Mouse (Mus musculus) MEL (cell line): Measurements from ENCODE around the gene Prr14. TPM values are rescaled to one million over a fixed set of nuclear protein-coding genes. Genes with fewer than 3 reads are reported as not detected.

Source experiments
- DNase-seq: peaks from one replicate; pipeline ENCODE4 v3.0.0; 2011; ENCODE audit warnings: low read depth, low spot score
- H3K27ac ChIP-seq: 2 replicates; pipeline ENCODE4 v1.5.1; 2012; ENCODE audit warnings: low read depth, mild to moderate bottlenecking, control low read depth, low read length, moderate library complexity; ENCODE audit not compliant: control insufficient read depth
- H3K27me3 ChIP-seq, 2 experiments: fragments of 150-350 bp in 1 of 2; sonication (generic) in 1 of 2; 2 replicates each; pipeline ENCODE4 v1.6.1; 2012; ENCODE audit warnings: low read length in 2 of 2, mild to moderate bottlenecking in 2 of 2, improper control_type of control experiment in 1 of 2, moderate library complexity in 1 of 2; ENCODE audit not compliant: insufficient read depth in 2 of 2, control insufficient read depth in 1 of 2
- H3K36me3 ChIP-seq, 2 experiments: 2 replicates each; pipeline ENCODE4 v1.6.1; 2012 to 2014; ENCODE audit warnings: low read length in 2 of 2, improper control_type of control experiment in 1 of 2, inconsistent platforms in 1 of 2, mild to moderate bottlenecking in 1 of 2; ENCODE audit not compliant: insufficient read depth in 2 of 2, control insufficient read depth in 1 of 2
- H3K4me1 ChIP-seq, 2 experiments: fragments of 150-350 bp in 1 of 2; sonication (generic) in 1 of 2; 2 replicates each; pipeline ENCODE4 v1.6.1; 2012; ENCODE audit warnings: low read length in 2 of 2, improper control_type of control experiment in 1 of 2, mild to moderate bottlenecking in 1 of 2; ENCODE audit not compliant: insufficient read depth in 2 of 2, control insufficient read depth in 1 of 2
- H3K4me3 ChIP-seq, 2 experiments: fragments of 150-350 bp in 1 of 2; sonication (generic) in 1 of 2; 2 replicates each; pipeline ENCODE4 v1.5.1; 2012; ENCODE audit warnings: low read depth in 2 of 2, low read length in 2 of 2, mild to moderate bottlenecking in 2 of 2, moderate library complexity in 2 of 2, control low read depth in 1 of 2, improper control_type of control experiment in 1 of 2; ENCODE audit not compliant: control insufficient read depth in 1 of 2, insufficient read depth in 1 of 2
- H3K79me2 ChIP-seq: 2 replicates; pipeline ENCODE4 v1.6.1; 2012; ENCODE audit warnings: mild to moderate bottlenecking, low read length, moderate library complexity; ENCODE audit not compliant: control insufficient read depth, poor library complexity, insufficient read depth
- H3K9ac ChIP-seq: 2 replicates; pipeline ENCODE4 v1.6.1; 2012; ENCODE audit warnings: low read depth, mild to moderate bottlenecking, control low read depth, low read length, moderate library complexity; ENCODE audit not compliant: control insufficient read depth, poor library complexity, severe bottlenecking
- H3K9me3 ChIP-seq: fragments of 150-350 bp; sonication (generic); replicated peaks from 2 replicates; pipeline ENCODE4 v1.6.1; 2012; ENCODE audit warnings: mild to moderate bottlenecking, low read length, improper control_type of control experiment, moderate library complexity; ENCODE audit not compliant: insufficient read depth
- BHLHE40 ChIP-seq: IDR thresholded peaks from 2 replicates; pipeline ENCODE4 v1.6.1; 2012; ENCODE audit warnings: low read depth, mild to moderate bottlenecking, inconsistent platforms, low read length, improper control_type of control experiment, borderline replicate concordance
- CHD2 ChIP-seq: IDR thresholded peaks from 2 replicates; pipeline ENCODE4 v1.6.1; 2011; ENCODE audit warnings: low read length, improper control_type of control experiment
- E2F4 ChIP-seq: IDR thresholded peaks from 2 replicates; pipeline ENCODE4 v1.6.1; 2011; ENCODE audit warnings: low read depth, low read length, improper control_type of control experiment, borderline replicate concordance
- ELF1 ChIP-seq: IDR thresholded peaks from 2 replicates; pipeline ENCODE4 v1.6.1; 2014; ENCODE audit warnings: low read depth, mild to moderate bottlenecking, inconsistent platforms, low read length, improper control_type of control experiment, moderate library complexity
- ETS1 ChIP-seq: IDR thresholded peaks from 2 replicates; pipeline ENCODE4 v1.6.1; 2012; ENCODE audit warnings: low read depth, mild to moderate bottlenecking, inconsistent platforms, low read length, improper control_type of control experiment, moderate library complexity
- GATA1 ChIP-seq: IDR thresholded peaks from 2 replicates; pipeline ENCODE4 v1.6.1; 2011; ENCODE audit warnings: low read depth, low read length, improper control_type of control experiment
- JUND ChIP-seq: IDR thresholded peaks from 2 replicates; pipeline ENCODE4 v1.6.1; 2011; ENCODE audit warnings: low read depth, mild to moderate bottlenecking, improper control_type of control experiment, low read length
- MAX ChIP-seq: IDR thresholded peaks from 2 replicates; pipeline ENCODE4 v1.6.1; 2011; ENCODE audit warnings: low read length, improper control_type of control experiment
- MEF2A ChIP-seq: IDR thresholded peaks from 2 replicates; pipeline ENCODE4 v1.6.1; 2014; ENCODE audit warnings: low read depth, mild to moderate bottlenecking, inconsistent platforms, low read length, improper control_type of control experiment; ENCODE audit not compliant: poor library complexity, insufficient replicate concordance, severe bottlenecking; ENCODE audit errors: extremely low read depth
- MYB ChIP-seq: IDR thresholded peaks from 2 replicates; pipeline ENCODE4 v1.6.1; 2011; ENCODE audit warnings: mild to moderate bottlenecking, low read depth, low read length, improper control_type of control experiment
- POLR2AphosphoS2 ChIP-seq: IDR thresholded peaks from 2 replicates; pipeline ENCODE4 v1.6.1; 2011; ENCODE audit warnings: low read length, improper control_type of control experiment
- POLR2AphosphoS5 ChIP-seq: IDR thresholded peaks from 2 replicates; pipeline ENCODE4 v1.6.1; 2012; ENCODE audit warnings: low read depth, borderline replicate concordance, mild to moderate bottlenecking, inconsistent platforms, low read length, moderate library complexity, mixed read lengths
- RAD21 ChIP-seq: IDR thresholded peaks from 2 replicates; pipeline ENCODE4 v1.6.1; 2011; ENCODE audit warnings: mild to moderate bottlenecking, low read depth, low read length, improper control_type of control experiment
- RCOR1 ChIP-seq: IDR thresholded peaks from 2 replicates; pipeline ENCODE4 v1.6.1; 2012; ENCODE audit warnings: low read depth, mild to moderate bottlenecking, inconsistent platforms, low read length, improper control_type of control experiment
- SMC3 ChIP-seq: IDR thresholded peaks from 2 replicates; pipeline ENCODE4 v1.6.1; 2011; ENCODE audit warnings: low read depth, low read length, improper control_type of control experiment
- TAL1 ChIP-seq: IDR thresholded peaks from 2 replicates; pipeline ENCODE4 v1.6.1; 2012; ENCODE audit warnings: mild to moderate bottlenecking, inconsistent platforms, low read length, moderate library complexity, mixed read lengths
- TBP ChIP-seq: IDR thresholded peaks from 2 replicates; pipeline ENCODE4 v1.8.0; 2011; ENCODE audit warnings: low read depth, low read length, improper control_type of control experiment
- TCF12 ChIP-seq: IDR thresholded peaks from 2 replicates; pipeline ENCODE4 v1.6.1; 2014; ENCODE audit warnings: low read depth, mild to moderate bottlenecking, inconsistent platforms, low read length, improper control_type of control experiment, moderate library complexity
- UBTF ChIP-seq: IDR thresholded peaks from 2 replicates; pipeline ENCODE4 v1.6.1; 2012; ENCODE audit warnings: low read depth, mild to moderate bottlenecking, inconsistent platforms, low read length, improper control_type of control experiment, moderate library complexity, borderline replicate concordance; ENCODE audit not compliant: insufficient read depth
- USF2 ChIP-seq, 2 experiments: IDR thresholded peaks; 2 replicates each; pipeline ENCODE4 v1.6.1; 2011 to 2012; ENCODE audit warnings: improper control_type of control experiment in 2 of 2, low read length in 2 of 2, borderline replicate concordance in 1 of 2, inconsistent platforms in 1 of 2, low read depth in 1 of 2, mild to moderate bottlenecking in 1 of 2; ENCODE audit not compliant: insufficient read depth in 1 of 2
- ZKSCAN1 ChIP-seq: IDR thresholded peaks from 2 replicates; pipeline ENCODE4 v1.6.1; 2012; ENCODE audit warnings: low read depth, mild to moderate bottlenecking, inconsistent platforms, low read length, improper control_type of control experiment, moderate library complexity
- ZMIZ1 ChIP-seq: IDR thresholded peaks from 2 replicates; pipeline ENCODE4 v1.6.1; 2012; ENCODE audit warnings: low read depth, mild to moderate bottlenecking, inconsistent platforms, low read length, improper control_type of control experiment, moderate library complexity
- ZNF384 ChIP-seq: IDR thresholded peaks from 2 replicates; pipeline ENCODE4 v1.6.1; 2012; ENCODE audit warnings: low read depth, mild to moderate bottlenecking, inconsistent platforms, low read length, improper control_type of control experiment
- polyA plus RNA-seq, 2 experiments: library from polyadenylated mRNA; stranded (reverse) in 1 of 2; unstranded in 1 of 2; fragments of >175 nt in 1 of 2; fragments of >200 nt in 1 of 2; gene quantifications; 2 replicates each; pipeline versions ENCODE4 v1.2.1 to v1.2.4; 2012; ENCODE audit warnings: low replicate concordance in 2 of 2, low read depth in 1 of 2; ENCODE audit not compliant: insufficient read length in 2 of 2, insufficient read depth in 1 of 2, missing spikeins in 1 of 2
- total RNA-seq: library from RNA; depleted of rRNA; stranded (reverse); fragments of 300-350 nt; gene quantifications from 2 replicates; pipeline ENCODE4 v1.2.3, GENCODE M21; 2012

Gene Prr14
- total and polyA plus RNA-seq, 3 experiments: 10.8 to 45.9 TPM; not detected in 1

DNA sequence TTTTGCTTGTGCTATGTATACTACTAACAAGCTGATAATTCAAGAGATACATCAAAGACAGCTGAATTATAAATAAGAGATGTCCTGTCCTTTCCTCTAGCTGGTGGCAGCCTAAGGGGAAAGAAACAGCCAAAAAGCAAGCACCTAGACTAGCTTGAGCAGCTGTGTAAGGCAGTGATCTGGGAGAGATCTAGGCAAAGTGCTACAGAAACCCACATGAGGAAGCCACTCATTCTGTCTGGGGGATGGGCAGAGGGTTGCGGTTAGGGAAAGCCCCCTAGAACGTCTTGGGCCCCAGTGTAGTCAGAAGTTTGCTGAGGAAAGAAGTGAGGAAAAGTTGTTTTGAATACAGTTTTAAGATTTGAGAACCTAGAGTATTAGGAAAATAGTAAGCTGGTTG lies 20.9 kb downstream of the Prr14 start:
- Histone ChIP-seq H3K4me3 (peak overlapping the region; percentile 73 to 84; a peak in 3 of 4 replicates), H3K9me3 (no peaks in the 10 kb centered on the region), H3K79me2 (peaks cover 26% of the 10 kb centered on the region), H3K9ac (peak overlapping the region; percentile 84), H3K27ac (no peak overlapping the region), H3K36me3 (peaks cover 5 to 13% of the 10 kb centered on the region in 2 experiments; a peak in 3 of 4 replicates), H3K4me1 (peaks cover 0 to 15% of the 10 kb centered on the region in 2 experiments; a peak in 3 of 4 replicates), H3K27me3 (no peaks in the 10 kb centered on the region)
- DNase-seq: peak; percentile 40
- no peak for TF ChIP-seq USF2 (IDR thresholded peaks at IDR 0.05; ENCODE audit: borderline replicate concordance in 1 of 2, insufficient read depth in 1 of 2, low read depth in 1 of 2, low read length in 2 of 2)
- no peak for TF ChIP-seq ZKSCAN1
- TF ChIP-seq SMC3: no peak
- no peak for TF ChIP-seq UBTF
- TF ChIP-seq MYB: no peak
- TF ChIP-seq RAD21: no peak
- TF ChIP-seq GATA1: no peak
- no peak for TF ChIP-seq ETS1
- no peak for TF ChIP-seq JUND
- no peak for TF ChIP-seq TAL1
- TF ChIP-seq POLR2AphosphoS5: no peak
- no peak for TF ChIP-seq MEF2A

DNA sequence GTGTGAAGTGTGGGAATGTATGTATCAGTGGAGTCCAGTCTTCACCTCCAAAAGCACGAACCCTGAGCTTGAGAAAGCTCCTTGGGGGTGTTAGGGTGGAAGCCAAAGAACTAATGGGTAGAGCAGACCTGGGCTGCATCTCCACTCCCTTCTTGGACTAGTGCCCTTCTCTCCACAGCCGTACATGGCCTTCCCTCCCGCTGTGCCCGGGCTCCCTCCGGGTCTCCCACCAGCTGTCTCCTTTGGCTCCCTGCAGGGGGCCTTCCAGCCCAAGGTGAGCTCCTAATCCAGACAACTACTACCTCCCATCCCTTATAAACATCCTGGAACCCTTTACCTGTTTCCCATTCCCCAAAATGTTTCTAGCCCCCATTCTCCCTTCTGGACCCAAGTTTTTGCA lies 26.0 kb downstream of the Prr14 start:
- H3K9ac ChIP-seq: no peak overlapping the region
- H3K36me3 ChIP-seq: peaks cover 3 to 11% of the 10 kb centered on the region in 2 experiments
- DNase-seq: no peak
- H3K9me3 ChIP-seq: no peaks in the 10 kb centered on the region
- no peaks in the 10 kb centered on the region for H3K27me3 ChIP-seq
- TF ChIP-seq MAX (no peak), USF2 (IDR thresholded peaks at IDR 0.05; ENCODE audit: borderline replicate concordance in 1 of 2, insufficient read depth in 1 of 2, low read depth in 1 of 2, low read length in 2 of 2) (no peak), E2F4 (no peak), ZNF384 (no peak), GATA1 (no peak), MYB (no peak), TBP (no peak), CHD2 (no peak), JUND (no peak), BHLHE40 (no peak), ELF1 (no peak), POLR2AphosphoS2 (no peak), ZMIZ1 (no peak), RCOR1 (no peak), POLR2AphosphoS5 (no peak), TCF12 (no peak)
- no peak overlapping the region for H3K4me3 ChIP-seq
- no peak overlapping the region for H3K27ac ChIP-seq
- peaks cover 9% of the 10 kb centered on the region for H3K79me2 ChIP-seq
- H3K4me1 ChIP-seq: peaks cover 0 to 6% of the 10 kb centered on the region in 2 experiments; a peak in 2 of 4 replicates
